Mouse (Mus musculus) lung, postnatal 10 days (tissue): Measurements from ENCODE around the gene Tnfrsf26.

Experiments
- DNase-seq: peaks from one replicate; pipeline ENCODE4 v3.0.0; 2021

The Tnfrsf26 gene

DNA sequence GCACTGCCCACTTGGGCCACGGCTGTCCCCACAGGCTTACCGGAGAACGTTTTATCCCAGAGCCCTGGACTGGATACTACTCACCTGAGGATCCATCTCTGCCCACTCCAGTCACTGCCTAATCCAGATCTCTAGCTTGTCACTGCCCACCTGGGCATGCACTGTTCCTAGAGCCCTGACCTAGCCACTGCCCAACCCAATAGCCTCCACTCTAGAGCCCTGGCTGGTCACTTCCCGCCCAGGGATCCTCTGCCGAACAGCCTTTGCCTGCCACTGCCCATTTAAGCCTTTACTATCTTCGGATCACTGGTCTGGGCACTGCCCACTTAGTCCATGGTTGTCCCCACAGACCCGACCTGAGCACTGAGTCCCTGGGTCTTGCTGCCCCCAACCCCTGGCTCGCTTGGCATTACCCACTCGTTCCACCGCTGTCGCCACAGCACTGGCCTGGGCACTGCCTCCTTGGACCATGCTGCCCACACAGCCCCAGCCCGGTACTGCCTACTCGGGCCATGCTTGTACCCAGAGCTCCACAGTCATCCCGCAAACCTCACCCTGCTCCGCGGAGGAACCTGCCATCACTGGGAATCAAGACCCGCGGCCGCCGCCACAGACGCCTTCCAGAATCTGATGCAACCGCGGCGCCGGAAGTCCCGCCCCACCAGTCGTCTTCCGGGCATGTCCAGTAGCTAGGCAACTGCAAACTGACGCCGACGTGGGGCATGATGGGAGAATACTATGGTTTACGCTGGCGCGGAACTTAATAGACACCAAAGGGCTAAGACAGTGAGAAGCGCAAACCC is 28.9 kb downstream of the Tnfrsf26 start, which contains the start of gene Cars:
Gene Cars, minus strand, starts transcription at position 663 of the 803 bp plus-strand sequence.
- peak; percentile 97 for DNase-seq

DNA sequence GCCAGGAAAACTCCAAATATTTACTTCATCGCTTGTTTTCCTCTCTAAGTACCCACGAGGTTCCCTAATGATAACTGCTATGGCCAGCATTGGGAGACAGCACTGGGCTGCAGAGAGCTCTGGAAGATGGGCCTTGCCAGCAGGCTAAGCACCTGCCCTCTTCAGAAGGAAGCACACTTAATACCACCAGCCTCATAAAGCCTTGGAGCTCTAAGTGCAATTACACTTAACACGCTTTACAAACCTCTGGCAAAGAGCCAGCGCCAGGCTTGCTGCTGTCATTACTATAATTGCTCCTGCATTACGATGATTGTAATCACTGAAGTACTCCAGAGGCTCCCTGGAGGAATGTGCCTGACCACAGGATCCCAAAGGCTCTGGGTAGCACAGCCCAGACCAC is 33.7 kb downstream of the Tnfrsf26 start:
- DNase-seq: no peak

DNA sequence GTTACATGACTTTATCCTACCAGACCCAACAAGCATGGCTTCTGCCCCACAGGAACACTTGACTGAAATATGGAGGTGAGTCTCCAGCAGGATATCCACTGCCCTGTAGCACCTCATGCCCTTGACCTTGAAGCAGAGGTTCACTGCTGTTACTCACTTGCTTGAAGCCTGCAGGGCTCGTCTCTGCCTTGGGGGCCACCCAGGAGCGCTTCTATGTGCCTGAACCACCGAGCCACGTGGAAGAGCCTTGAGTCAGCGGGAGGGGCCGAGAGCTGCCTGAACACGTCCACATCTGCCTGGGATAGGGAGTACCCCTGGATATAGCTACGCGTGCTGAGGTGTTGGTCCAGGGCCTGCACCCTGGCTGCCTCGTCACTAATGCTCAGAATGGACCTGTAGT is 36.3 kb downstream of the Tnfrsf26 start:
- DNase-seq: no peak

DNA sequence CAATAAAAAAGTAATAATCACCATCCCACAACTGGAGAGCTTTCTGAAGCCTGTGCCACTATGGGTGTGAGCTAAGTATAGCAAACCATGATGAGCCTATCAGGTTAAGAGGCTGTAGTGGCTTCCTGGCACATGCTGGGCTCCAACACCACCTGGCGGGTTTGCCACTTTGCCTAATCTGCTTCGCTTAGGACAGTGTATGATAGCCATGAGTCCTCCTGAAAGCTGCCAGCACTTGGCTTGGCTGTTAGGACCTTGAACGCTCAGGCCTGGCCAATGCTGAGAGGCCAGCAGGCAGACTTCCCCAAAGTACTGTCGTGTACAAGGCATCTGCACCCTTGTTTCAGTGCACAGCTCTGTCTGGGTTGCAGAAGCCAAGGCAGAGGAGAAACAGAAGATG is 40.5 kb downstream of the Tnfrsf26 start:
- no peak for DNase-seq

DNA sequence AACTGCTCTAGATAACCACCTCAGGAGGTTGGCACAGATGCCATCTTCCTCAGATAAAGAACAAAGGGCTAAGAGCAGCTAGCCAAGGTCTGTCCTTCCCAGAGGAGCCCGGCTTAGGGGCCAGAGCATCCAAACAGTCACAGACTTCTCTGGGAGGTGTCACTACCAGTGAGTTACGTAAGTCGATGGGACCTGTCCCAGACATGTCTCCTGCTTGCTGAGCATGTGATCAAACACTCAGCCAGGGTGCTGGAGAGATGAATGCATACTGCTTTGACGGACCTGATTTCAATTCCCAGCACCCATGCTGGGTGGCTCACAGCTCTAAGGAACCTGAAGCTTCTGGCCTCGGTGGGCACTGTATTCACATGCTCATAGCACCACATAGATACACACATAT is 40.9 kb downstream of the Tnfrsf26 start:
- no peak for DNase-seq

DNA sequence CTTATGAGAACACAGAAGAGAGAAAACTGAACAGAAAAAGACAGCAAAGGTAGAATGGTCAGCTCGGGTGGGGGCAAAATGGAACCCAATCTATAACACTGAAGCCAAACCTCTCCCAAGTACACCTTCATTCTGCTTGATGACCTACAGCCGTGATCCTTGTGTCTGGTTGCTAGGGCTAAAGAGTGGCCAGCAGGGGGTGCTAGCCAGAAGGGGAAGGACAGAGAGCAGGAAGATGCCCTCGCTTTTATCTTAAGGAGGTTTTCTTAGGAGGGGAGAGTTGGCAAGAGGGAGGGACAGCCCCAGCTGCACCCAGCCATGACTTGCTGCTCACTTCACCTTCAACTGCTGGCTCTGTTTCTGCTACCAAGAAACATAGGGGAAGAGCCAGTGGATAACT is 44.6 kb downstream of the Tnfrsf26 start:
- DNase-seq: peak; percentile 83

DNA sequence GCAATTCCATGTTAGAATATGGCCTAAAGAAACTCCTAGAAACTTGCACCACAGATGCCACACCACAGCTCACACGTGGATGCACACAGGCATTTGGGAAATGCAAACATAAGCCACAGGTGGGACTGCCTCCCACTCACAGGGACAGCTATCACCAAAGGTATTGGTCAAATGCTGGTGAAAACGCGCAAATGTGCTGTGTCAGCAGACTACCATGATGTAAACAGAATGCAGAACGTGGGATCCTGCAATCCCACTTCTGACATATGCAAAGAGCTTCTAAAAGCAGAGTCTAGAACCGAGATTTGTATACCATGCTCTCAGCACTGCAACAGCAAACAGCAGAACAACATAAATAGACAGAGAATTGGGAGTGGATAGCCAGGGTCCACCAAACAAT is 45.5 kb downstream of the Tnfrsf26 start:
- no peak for DNase-seq

DNA sequence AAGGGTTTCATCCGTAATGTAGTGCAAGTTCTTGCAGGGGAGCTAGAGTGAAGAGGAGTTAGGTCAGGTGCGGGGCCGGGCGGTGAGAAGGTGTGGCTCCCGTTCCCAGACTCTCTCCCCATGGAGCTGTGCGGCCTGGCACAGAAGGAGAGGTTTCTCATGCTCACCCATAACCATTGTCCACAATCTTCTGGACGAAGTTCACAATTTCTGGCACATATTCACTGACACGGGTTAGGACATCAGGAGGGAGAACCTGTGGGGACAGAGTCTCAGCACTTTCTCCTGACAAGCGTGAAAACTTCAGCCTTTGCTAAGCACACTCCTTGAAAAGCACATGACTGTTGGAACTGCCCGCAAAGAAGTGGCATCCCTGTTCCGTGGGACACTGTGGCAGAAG is 52.8 kb downstream of the Tnfrsf26 start:
- no peak for DNase-seq

DNA sequence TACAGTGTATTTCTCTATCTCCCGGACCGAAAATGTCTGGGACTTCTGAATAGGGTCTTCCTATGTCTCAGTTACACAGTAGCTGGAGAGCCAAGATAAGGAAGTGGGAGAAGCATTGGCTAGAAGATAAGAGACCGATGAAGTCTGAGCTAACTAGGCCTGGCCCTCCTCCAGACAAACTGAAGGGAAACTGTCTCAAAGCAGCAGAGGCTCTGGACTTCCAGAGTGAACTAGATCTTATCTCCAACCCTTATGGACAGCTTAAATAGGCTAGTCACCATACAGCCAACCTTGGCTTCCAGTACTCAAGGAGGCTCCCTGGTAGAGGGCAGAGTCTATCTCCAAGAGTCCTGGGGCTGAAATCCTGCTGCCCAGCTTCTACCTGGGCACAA is 62.9 kb downstream of the Tnfrsf26 start:
- no peak for DNase-seq

DNA sequence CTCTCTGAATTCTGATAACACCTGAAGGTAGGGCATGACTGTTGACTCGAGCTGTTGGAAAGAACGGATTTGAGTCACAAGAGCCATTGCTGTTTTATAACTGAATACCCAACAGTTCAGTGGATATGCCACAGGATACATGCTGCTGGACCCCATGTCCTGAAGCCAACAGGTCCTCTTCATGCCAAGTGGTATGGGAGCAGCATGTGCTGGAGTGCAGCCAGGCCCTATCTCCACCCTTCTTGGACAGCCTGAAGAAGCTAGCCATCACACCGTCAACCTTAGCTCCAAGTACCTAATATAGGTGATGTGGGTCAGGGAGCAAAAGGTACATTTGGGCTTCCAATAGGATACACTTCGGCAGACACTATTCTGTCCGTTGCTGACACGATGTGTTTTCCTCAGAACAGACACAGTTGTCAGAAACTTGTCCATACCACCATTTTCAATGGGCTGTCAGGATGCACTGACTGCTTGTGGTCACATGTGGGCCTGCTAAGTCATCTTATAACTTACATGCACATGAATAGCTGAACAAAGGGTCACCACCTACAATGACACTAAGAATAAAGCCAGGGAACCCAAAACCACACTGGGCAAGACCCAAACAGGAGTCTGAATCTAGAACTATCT is 63.4 kb downstream of the Tnfrsf26 start:
- DNase-seq: no peak

DNA sequence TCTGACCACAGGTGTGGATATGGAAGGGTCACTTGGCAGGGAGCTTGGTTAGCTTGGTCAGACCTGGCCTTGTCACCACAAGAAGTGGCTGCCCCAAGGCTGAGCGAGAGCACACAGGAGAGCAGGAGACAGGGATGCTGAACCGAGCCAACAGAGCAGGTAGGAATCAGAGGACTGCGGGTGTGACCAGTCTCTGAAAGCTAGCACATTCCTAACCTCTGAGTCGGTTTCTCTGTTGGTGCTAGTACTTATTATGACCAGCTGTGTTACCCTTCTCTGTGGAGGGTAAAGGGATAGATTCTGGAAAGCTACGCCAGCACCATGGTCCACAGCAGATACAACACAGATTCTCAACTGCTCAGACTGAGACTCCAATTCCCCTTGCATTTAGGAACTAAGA is 64.7 kb downstream of the Tnfrsf26 start:
- DNase-seq: no peak
